Mouse (Mus musculus) forebrain, embryonic 12.5 days (tissue): Measurements from ENCODE around the gene Bcar3. TPM values are rescaled to one million over a fixed set of nuclear protein-coding genes. Genes with fewer than 3 reads are reported as not detected.

ENCODE experiments used
- ATAC-seq: fragments of 200-750 bp; cut with Nextera tagmentation; 2 replicates; pipeline ENCODE4 v1.8.0; 2017; ENCODE audit warnings: moderate TSS enrichment; ENCODE audit not compliant: low FRiP score
- H3K27ac ChIP-seq: fragments of 300-500 bp; sonication (generic); 2 replicates; pipeline ENCODE4 v1.5.1; 2016; ENCODE audit warnings: mild to moderate bottlenecking
- H3K27me3 ChIP-seq: fragments of 300-500 bp; sonication (generic); 2 replicates; pipeline ENCODE4 v1.6.1; 2016; ENCODE audit warnings: mild to moderate bottlenecking
- H3K36me3 ChIP-seq: fragments of 300-500 bp; sonication (generic); replicated peaks from 2 replicates; pipeline ENCODE4 v1.6.1; 2016; ENCODE audit warnings: mild to moderate bottlenecking
- H3K4me1 ChIP-seq: fragments of 300-500 bp; sonication (generic); 2 replicates; pipeline ENCODE4 v1.6.1; 2016
- H3K4me2 ChIP-seq: fragments of 300-500 bp; sonication (generic); 2 replicates; pipeline ENCODE4 v1.6.1; 2016; ENCODE audit warnings: mild to moderate bottlenecking, moderate library complexity
- H3K4me3 ChIP-seq: fragments of 300-500 bp; sonication (generic); replicated peaks from 2 replicates; pipeline ENCODE4 v1.5.1; 2016; ENCODE audit warnings: mild to moderate bottlenecking
- H3K9ac ChIP-seq: fragments of 300-500 bp; sonication (generic); 2 replicates; pipeline ENCODE4 v1.6.1; 2016; ENCODE audit warnings: mild to moderate bottlenecking
- H3K9me3 ChIP-seq: fragments of 300-500 bp; sonication (generic); 2 replicates; pipeline ENCODE4 v1.6.1; 2016
- WGBS: fragments of 180-500 bp; shearing (Covaris S2); methylation state at CpG from one replicate; pipeline ENCODE4 v1.1.7; 2016; 5-methylcytosine and 5-hydroxymethylcytosine counted together
- polyA plus RNA-seq: library from polyadenylated mRNA; unstranded; fragments of >200 nt; fragmentation: Nextera tagmentation; extraction: Ambion mirVana; gene quantifications from 2 replicates; pipeline ENCODE4 v1.2.1, GENCODE M21; 2016

Bcar3 gene
- polyA plus RNA-seq, 1 experiment from 2014 or later, result 10.9 TPM

DNA sequence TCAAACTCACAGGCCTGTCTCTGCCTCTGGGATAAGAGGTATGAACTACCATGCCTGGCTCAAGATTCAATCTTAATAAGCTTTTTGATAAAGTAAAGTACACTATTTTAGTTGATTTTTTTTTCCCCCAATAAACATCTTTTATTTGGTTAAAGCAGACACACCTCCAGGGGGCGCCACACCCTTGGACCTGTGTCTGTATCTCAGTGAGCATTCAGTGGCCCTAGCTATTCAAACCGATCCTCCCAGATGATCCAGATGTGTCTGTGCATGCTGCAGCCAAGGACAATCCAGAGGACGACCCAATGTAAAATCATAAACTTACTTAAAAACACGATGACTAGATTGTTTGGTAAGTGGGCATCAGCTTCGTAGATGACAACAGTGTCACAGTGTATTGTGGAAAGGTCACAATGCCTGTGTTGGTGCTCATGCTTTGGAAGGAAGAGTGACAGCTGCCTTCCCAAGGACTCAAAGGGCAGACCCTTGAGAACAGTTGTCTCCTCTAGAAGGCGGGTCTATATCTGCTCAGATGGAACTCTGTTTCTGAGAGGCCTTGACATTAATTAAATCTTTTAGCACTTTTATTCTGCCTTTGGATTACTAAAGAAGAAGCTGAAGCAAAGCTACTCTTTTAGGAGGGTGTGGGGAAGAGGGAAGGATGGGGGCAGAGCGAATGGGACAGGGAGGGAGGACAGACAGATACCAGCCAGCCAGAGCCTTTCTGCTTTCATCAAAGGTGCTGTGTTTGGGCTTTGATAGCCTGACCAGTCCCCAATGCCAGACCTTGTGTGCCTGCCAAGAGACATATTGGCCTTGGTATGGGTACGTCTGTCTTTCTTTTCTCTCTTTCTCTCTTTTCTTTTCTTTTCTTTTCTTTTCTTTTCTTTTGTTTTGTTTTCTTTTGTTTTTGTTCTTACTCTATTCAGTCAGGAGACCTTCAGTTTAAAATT is 141.3 kb downstream of the Bcar3 start:
- Histone ChIP-seq H3K36me3 (no peaks in the 10 kb centered on the region), H3K9me3 (no peaks in the 10 kb centered on the region), H3K9ac (no peak overlapping the region), H3K4me3 (no peak overlapping the region), H3K4me2 (no peak overlapping the region), H3K4me1 (peaks cover 33% of the 10 kb centered on the region), H3K27ac (no peak overlapping the region), H3K27me3 (no peaks in the 10 kb centered on the region)
- WGBS, result 70% methylated on average over 8 of the region's 8 CpGs
- no peak for ATAC-seq

DNA sequence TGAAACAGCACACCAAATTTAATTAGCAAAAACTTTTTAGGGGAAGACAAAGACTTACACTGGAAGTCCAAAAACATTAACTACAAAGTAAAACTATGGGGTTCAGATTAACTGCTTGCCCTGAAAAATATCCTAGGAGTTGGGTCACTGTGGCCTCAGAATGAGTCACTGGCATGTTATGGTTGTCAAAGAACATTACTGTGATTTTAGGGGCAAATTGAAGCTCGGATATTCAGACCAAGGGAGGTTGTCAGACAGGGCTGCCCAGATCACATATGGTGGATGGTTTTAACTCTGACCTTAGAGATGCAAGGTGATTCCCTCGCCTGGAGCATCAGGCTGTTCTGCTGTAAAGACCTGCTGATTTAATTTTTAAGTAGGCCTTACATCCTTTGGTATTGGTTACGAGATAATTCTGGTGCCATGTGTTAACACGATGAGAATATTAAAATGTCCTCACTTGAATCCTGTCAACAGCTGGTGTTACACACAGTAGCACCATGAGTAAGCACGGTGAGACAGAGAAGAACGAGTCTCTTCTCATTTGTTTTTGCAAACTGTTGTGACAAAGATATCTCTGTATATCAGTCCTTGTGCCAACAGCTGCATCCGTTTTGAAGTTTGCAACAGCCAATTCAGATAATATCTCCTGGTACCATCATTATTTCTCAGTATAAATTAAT is 144.3 kb downstream of the Bcar3 start:
- ATAC-seq, result no peak
- H3K4me1 ChIP-seq, result peaks cover 24% of the 10 kb centered on the region
- no peak overlapping the region for H3K4me2 ChIP-seq
- no peaks in the 10 kb centered on the region for H3K36me3 ChIP-seq
- H3K9ac ChIP-seq, result no peak overlapping the region
- H3K27ac ChIP-seq, result no peak overlapping the region
- 71% methylated on average over 7 of the region's 7 CpGs for WGBS
- H3K27me3 ChIP-seq, result no peaks in the 10 kb centered on the region
- no peak overlapping the region for H3K4me3 ChIP-seq
- H3K9me3 ChIP-seq, result no peaks in the 10 kb centered on the region

DNA sequence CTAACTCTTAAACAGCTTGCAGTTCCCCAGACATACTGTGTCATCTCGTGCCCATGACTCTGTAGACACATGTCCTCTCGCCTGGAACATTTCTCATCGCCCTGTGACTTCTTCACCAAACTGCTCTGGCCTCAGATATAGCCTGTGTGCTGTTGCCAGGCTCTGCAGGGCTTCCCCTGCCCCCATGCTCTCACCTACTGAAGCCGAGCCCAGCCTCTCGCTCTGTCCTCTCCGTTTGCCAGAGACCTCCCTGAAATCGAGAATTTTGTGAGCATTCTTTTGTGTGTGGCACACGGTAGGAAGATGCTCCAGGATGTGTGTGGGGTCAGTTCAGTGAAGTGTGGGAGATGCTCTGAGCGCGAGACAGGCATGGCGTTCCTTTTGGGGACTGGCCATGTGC is 151.8 kb downstream of the Bcar3 start:
- no peaks in the 10 kb centered on the region for H3K9me3 ChIP-seq
- no peak overlapping the region for H3K9ac ChIP-seq
- no peak overlapping the region for H3K4me3 ChIP-seq
- no peaks in the 10 kb centered on the region for H3K27me3 ChIP-seq
- no peak for ATAC-seq
- H3K36me3 ChIP-seq, result no peaks in the 10 kb centered on the region; the same call in 1 of the 2 replicates
- H3K4me1 ChIP-seq, result 0 out of 2 replicates have a peak, but pooled peaks cover 3% of the 10 kb centered on the region
- no peak overlapping the region for H3K4me2 ChIP-seq
- 86% methylated on average over 11 of the region's 11 CpGs for WGBS
- H3K27ac ChIP-seq, result no peak overlapping the region

DNA sequence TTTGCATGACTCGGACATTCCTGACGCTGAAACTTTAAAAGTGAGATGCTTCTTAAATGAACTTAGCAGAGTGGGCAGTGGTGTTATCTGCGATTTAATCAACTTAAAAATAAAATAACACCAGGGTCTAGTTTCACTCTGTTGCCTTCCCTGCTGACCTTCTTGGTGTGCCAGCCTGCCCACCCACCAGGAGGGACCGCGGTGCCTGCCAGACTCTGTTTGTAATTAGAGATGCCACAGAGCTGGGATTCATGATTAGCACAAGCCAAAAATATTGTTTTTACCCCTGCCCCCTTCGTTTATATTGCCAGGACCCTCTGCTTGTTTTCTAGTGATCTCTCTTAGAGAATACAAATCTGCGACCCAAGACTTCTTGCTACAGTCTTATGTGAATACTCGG is 152.7 kb downstream of the Bcar3 start:
- Histone ChIP-seq H3K4me1 (0 out of 2 replicates have a peak, but pooled peaks cover 3% of the 10 kb centered on the region), H3K4me3 (no peak overlapping the region), H3K4me2 (no peak overlapping the region), H3K9me3 (no peaks in the 10 kb centered on the region), H3K36me3 (no peaks in the 10 kb centered on the region; the same call in 1 of the 2 replicates), H3K27me3 (no peaks in the 10 kb centered on the region), H3K9ac (no peak overlapping the region), H3K27ac (no peak overlapping the region)
- no peak for ATAC-seq
- 82% methylated on average over 8 of the region's 8 CpGs for WGBS

GRCm38 (mm10) chr3:122448196-122448595 is 154.3 kb downstream of the Bcar3 start:
- Histone ChIP-seq H3K36me3 (no peaks in the 10 kb centered on the region; the same call in 1 of the 2 replicates), H3K27me3 (no peaks in the 10 kb centered on the region), H3K27ac (no peak overlapping the region), H3K9me3 (no peaks in the 10 kb centered on the region), H3K4me3 (no peak overlapping the region), H3K9ac (no peak overlapping the region), H3K4me2 (no peak overlapping the region), H3K4me1 (0 out of 2 replicates have a peak, but pooled peaks cover 3% of the 10 kb centered on the region)
- no peak for ATAC-seq
- 97% methylated on average over 13 of the region's 13 CpGs for WGBS

GRCm38 (mm10) chr3:122450041-122450440 is 156.1 kb downstream of the Bcar3 start:
- ATAC-seq, result no peak
- WGBS, result 92% methylated on average over 7 of the region's 7 CpGs

DNA sequence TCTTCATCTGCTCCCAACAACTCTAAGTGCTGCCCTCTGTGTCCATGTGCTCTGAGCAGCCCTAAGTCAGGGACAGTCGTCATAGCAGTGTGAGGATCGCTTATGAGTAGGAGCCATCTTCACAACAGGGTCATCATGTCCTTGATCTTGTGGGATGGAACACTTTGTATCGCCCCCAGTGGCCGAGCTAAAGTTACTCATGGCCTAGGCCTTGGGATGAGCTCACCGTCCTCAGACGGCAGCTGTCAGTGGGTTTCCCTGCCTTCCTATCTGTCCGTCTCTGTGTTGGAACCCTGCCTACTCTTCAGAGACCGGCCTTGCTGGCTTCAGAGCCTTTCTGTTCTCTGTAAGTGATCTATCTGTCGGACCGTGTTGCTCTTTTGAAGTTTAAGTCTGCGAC is 159.9 kb downstream of the Bcar3 start:
- WGBS, result 91% methylated on average over 11 of the region's 11 CpGs
- Histone ChIP-seq H3K4me3 (no peak overlapping the region), H3K36me3 (no peaks in the 10 kb centered on the region), H3K27me3 (no peaks in the 10 kb centered on the region), H3K9ac (no peak overlapping the region), H3K27ac (no peak overlapping the region), H3K4me2 (no peak overlapping the region), H3K4me1 (peaks cover 17% of the 10 kb centered on the region), H3K9me3 (no peaks in the 10 kb centered on the region)
- no peak for ATAC-seq

More at GRCm38 (mm10) chr3:122450041-122450440, 156.1 kb downstream of the Bcar3 start:
- Histone ChIP-seq H3K9me3 (no peaks in the 10 kb centered on the region), H3K27ac (no peak overlapping the region), H3K4me1 (0 out of 2 replicates have a peak, but pooled peaks cover 3% of the 10 kb centered on the region), H3K27me3 (no peaks in the 10 kb centered on the region), H3K36me3 (no peaks in the 10 kb centered on the region; the same call in 1 of the 2 replicates), H3K9ac (no peak overlapping the region), H3K4me2 (no peak overlapping the region), H3K4me3 (no peak overlapping the region)

GRCm38 (mm10) chr3:122456156-122456555 is 162.2 kb downstream of the Bcar3 start:
- Histone ChIP-seq H3K9me3 (no peaks in the 10 kb centered on the region), H3K36me3 (no peaks in the 10 kb centered on the region), H3K4me3 (no peak overlapping the region), H3K4me2 (no peak overlapping the region), H3K9ac (no peak overlapping the region), H3K27ac (no peak overlapping the region), H3K4me1 (peaks cover 31% of the 10 kb centered on the region), H3K27me3 (no peaks in the 10 kb centered on the region)
- 91% methylated on average over 4 of the region's 4 CpGs for WGBS
- no peak for ATAC-seq

GRCm38 (mm10) chr3:122456807-122457206 is 162.9 kb downstream of the Bcar3 start:
- Histone ChIP-seq H3K4me2 (no peak overlapping the region), H3K27me3 (no peaks in the 10 kb centered on the region), H3K4me3 (no peak overlapping the region), H3K9ac (no peak overlapping the region), H3K4me1 (peaks cover 38% of the 10 kb centered on the region), H3K36me3 (no peaks in the 10 kb centered on the region), H3K27ac (no peak overlapping the region), H3K9me3 (no peaks in the 10 kb centered on the region)
- WGBS, result 85% methylated on average over 4 of the region's 4 CpGs
- no peak for ATAC-seq

DNA sequence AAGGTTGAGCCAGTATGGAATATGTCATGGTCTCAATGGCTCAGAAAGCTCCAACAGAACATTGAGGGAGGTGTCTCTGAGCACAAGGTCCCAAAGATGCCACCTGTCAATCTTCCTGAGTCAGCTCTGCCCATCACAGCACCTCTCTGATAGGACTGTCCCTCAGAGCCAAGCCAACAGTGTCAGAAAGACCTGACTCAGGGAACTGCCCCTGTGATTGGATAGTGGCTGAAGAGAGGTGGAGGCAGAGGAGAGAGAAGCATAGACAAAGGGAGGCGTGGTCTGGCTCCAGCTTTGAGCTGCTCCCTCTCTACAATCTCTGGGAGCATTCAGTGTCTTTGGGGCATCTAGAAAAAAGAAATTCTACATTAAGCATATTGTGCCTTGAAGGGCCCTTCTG is 163.8 kb downstream of the Bcar3 start:
- no peak overlapping the region for H3K4me2 ChIP-seq
- H3K9ac ChIP-seq, result no peak overlapping the region
- no peaks in the 10 kb centered on the region for H3K27me3 ChIP-seq
- no peaks in the 10 kb centered on the region for H3K9me3 ChIP-seq
- H3K36me3 ChIP-seq, result no peaks in the 10 kb centered on the region
- no peak overlapping the region for H3K4me3 ChIP-seq
- ATAC-seq, result no peak
- WGBS, result 10% methylated on average over 1 of the region's 1 CpGs
- H3K4me1 ChIP-seq, result peaks cover 47% of the 10 kb centered on the region
- H3K27ac ChIP-seq, result no peak overlapping the region

GRCm38 (mm10) chr3:122458743-122459142 is 164.8 kb downstream of the Bcar3 start:
- WGBS, result 78% methylated on average over 8 of the region's 8 CpGs
- no peaks in the 10 kb centered on the region for H3K27me3 ChIP-seq
- no peak for ATAC-seq
- H3K4me1 ChIP-seq, result peaks cover 56% of the 10 kb centered on the region
- H3K9ac ChIP-seq, result no peak overlapping the region
- H3K4me3 ChIP-seq, result no peak overlapping the region
- H3K9me3 ChIP-seq, result no peaks in the 10 kb centered on the region
- H3K27ac ChIP-seq, result no peak overlapping the region
- no peak overlapping the region for H3K4me2 ChIP-seq
- H3K36me3 ChIP-seq, result no peaks in the 10 kb centered on the region

DNA sequence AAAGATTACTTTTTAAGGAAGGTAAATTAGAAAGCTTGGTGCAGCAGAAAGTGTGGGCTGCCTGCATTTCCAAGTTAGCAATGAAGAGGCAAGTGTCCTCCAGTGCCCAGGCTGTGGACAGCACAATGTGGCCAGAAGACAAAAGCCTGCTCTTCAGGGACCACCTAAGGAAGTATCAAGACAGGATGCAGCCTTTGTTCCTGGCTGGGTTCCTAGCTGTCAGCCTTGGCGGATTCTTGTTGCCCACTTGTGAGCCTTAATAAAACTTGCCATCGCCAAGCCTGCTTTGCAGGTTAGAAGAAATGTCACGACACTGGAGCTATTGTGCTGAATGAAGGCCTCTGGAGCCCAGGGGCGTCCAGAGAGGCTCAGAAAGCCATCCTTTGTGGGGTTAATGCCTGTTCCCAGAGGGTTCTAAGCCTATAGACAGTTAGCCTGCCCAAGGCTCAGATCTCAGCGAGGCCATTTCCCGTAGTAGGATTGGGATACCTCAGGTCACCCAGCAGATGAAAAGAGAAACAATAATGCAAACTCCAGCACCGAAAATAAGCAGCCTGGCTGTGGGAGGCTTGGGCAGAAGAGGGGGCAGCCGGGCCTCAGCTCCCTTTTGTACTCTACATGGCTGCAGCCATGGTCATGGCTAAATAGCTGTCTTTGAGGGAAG is 167.0 kb downstream of the Bcar3 start:
- H3K27ac ChIP-seq, result peak overlapping the region; percentile 82
- no peaks in the 10 kb centered on the region for H3K9me3 ChIP-seq
- H3K4me3 ChIP-seq, result no peak overlapping the region
- H3K36me3 ChIP-seq, result no peaks in the 10 kb centered on the region
- 0 out of 2 replicates have a peak overlapping the region, but pooled peaks have one; percentile 8 for H3K9ac ChIP-seq
- H3K27me3 ChIP-seq, result no peaks in the 10 kb centered on the region
- peaks cover 56% of the 10 kb centered on the region for H3K4me1 ChIP-seq
- peak; percentile 51 for ATAC-seq
- H3K4me2 ChIP-seq, result peak overlapping the region; percentile 42
- WGBS, result 2% methylated on average over 8 of the region's 8 CpGs
